Mouse (Mus musculus) G1E-ER4 (cell line): ENCODE data around the gene Rab3gap2. TPM values are rescaled to one million over a fixed set of nuclear protein-coding genes. Genes with fewer than 3 reads are reported as not detected.

Source experiments
- GATA1 ChIP-seq: IDR thresholded peaks from one replicate; pipeline ENCODE4 v1.8.0; 2012; ENCODE audit warnings: low read length, inconsistent platforms
- polyA plus RNA-seq: library from polyadenylated mRNA; stranded (reverse); fragments of >175 nt; gene quantifications from 2 replicates; pipeline ENCODE4 v1.2.3, GENCODE M21; 2012

Rab3gap2 gene
- polyA plus RNA-seq = 7.2 and 9.1 TPM in 2 replicates

GRCm38 (mm10) chr1:185203909-185204661, at the start of gene Rab3gap2:
Gene Rab3gap2 (plus strand): TSS chr1:185204117.
- TF ChIP-seq GATA1 = no peak

DNA sequence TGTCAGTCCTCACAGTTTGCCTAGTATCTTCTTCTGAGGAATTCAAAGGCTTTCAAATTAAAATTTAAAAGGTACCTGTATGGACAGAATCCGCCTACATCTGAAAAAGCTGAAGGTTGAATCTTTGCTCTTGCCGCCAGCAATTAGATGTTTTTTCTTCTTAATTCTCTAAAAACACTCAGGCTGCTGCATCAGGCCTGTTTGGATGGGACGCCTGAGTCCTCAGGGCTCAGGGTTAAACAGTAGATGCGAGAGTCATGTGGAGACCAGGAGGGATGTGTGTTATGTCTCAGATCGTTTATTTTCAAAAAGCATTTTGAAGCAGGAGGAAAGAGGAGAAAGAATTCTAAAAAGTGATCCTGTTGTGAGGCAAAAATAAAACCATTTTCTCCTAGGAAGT, 30.3 kb upstream of the Rab3gap2 start:
- TF ChIP-seq GATA1 = no peak

DNA sequence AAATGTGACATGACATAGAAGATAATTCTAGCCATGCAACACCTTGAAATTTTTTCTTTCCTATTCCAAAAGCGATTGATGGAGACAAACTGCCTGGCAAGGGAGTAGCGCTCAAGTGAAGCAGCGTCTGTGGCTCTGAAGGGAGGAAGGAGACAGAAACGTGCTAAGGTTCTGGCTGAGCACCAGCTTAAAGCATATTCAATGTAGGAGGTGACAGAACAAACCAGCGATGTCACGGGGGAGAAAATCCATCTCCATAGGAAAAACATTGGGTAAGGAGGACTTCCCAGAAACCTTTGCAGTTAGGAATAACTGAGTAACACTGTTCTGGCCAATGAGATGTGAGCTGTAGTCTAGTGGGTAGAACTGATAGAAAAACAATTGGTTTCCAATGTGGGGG, 26.1 kb upstream of the Rab3gap2 start:
- TF ChIP-seq GATA1 = no peak

GRCm38 (mm10) chr1:185183591-185184330, 20.2 kb upstream of the Rab3gap2 start:
- no peak for TF ChIP-seq GATA1

DNA sequence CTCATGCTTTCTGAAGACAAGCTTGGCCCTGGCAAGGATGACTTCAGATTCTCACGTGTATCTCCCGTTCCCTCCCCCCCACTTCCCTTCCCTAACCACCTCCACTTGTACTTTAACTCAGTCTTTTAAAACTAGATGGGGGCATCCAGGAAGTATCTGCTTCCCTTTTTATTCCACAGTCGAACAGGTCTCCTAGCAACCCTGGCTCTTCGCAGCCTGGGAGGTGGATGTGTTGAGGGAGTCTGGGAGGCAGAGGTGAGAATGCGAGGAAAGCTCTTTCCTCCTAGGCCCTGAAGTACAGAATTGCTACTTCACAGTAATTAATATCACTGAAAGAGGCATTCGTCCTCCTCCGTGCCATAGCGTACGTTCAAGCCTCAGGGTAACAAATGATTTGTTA, 18.4 kb upstream of the Rab3gap2 start:
- TF ChIP-seq GATA1 = no peak

DNA sequence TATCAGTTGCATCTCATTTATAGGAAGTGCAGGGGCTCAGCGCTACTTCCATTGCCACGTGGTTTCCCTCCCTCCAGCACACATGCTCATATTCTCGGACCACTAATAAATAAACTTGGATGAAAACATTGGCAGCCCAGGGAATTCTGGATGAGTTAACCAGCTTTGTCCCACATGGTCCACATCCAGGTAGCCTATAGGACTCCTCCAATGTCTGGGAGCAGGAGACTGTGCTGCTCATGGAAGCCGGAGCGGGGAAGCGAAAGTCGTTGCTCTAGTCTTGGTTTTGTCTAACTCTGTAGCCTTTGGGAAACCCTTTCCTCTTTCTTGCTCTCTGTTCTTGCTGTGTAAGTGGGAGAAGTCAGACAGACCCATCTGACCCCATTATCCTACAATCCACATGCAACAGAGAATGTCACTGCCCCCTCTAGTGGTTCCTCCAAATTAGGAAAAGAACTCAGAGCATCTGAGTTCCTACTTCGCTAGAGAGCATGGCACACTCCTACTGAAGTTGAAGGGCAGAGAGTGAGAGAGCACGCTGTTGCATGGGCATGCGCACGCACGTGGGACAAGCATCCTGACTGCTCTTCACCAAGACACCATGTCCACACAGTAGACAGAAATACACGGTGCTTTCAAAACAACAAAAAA, 16.7 kb upstream of the Rab3gap2 start:
- TF ChIP-seq GATA1 = no peak

- TF ChIP-seq GATA1 = no peak
Measured at GRCm38 (mm10) chr1:185189901-185190300, 14.0 kb upstream of the Rab3gap2 start.

GRCm38 (mm10) chr1:185192087-185192486, 11.8 kb upstream of the Rab3gap2 start:
- no peak for TF ChIP-seq GATA1

- no peak for TF ChIP-seq GATA1
Measured at GRCm38 (mm10) chr1:185193509-185193908, 10.4 kb upstream of the Rab3gap2 start.

DNA sequence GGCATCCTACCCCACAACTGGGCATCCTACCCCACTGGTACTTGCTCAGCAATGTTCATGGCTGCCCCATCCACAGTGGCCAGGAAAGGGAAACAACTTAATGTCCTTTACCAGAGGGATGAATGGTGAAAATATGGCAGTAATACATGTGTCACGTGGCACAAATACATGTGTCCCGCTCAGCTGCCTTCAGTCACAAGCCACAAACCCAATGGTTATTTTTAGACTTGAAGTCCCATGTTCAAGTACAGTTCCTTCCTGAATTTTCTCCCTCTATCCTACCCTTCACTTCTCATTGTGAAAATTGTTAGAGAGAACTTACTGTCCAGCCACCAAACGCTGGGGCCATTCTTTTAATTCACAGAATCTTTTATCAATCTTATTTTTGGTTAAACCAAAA, 7.6 kb upstream of the Rab3gap2 start:
- no peak for TF ChIP-seq GATA1

DNA sequence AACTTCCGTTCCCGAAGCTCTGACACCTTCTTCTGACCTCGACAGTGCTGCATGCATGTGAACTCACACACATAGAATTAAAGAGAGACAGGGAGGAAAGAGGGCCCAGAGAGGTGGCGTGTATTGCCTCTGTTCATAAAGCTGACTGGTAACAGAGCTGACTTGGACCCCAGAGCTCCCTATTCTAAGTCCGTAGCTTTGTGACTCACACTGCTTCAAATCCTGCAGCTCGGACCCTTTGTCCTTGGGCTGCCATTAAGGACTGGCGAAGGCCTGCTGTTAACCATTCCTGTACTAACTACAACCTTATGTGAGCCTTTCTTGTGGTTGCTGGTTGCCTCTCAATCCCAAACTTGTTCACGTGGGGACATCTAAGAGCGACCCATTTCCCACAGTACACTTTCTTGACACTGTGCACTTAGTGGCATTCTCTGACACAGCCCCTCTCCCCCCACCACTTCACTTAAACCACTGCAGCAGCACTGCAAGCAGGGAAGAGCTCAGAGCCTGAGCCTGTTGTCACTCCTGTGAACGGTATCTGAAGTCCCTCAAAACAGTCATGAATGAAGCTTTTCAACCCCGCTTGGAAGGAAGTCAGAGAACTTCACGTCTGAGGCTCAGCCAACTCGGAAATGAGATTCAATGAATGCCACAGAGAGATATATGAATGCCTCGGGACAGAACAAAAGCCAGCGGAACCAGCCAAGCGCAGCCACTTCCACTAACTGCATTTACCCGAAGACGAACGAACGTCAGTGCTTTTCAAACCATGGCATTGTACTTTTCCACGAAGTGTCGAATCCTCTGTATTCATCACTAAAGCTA, 3.1 kb upstream of the Rab3gap2 start:
- no peak for TF ChIP-seq GATA1

DNA sequence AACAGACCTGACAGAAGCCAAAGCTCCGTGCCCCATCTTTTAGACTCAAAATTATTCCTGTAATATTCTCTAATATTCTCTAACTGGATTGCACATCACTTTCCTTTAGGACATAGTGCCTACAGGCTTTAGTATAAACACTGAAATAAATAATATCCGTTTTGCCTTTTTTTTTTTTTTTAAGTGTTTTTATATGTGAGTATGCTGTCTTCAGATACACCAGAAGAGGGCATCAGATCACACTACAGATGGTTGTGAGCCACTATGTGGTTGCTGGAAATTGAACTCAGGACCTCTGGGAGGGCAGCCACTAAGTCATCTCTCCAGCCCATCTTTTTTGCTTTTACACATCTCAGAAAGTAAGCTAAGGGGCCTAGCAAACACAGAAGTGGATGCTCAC, 1.9 kb upstream of the Rab3gap2 start:
- no peak for TF ChIP-seq GATA1

DNA sequence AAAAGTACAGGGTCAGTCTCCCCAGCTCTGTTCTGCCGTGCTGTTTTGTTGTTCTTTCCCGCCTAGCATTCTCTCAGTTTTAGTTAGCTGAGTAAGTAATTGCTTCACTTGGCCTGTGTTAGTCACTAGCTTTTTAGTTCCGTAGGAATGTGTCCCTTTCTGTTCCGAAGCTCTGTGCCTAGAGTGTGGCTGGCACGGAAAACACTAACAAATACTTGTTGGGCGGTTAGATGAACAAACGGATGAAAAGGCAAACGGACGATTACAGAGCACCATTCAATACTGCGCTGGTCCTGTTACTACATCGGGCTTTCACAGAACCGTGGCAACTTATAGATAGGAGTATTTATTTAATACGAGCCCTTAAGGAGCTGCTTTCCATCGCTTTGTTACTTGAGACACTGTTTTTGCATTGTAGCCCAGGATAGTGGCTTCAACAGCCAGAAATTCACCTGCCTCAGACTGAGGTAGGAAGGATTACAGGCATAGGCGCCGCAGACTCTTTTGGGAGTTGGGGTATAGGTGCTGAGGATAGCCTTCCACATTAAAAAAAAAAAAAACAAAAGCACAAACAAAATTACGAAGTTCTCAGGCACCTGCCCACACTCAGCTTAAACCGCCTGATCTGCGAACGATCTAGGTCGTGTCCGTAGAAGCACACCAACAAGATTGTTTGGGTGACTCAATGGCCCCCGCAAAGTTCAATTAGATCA, 565 bp upstream of the Rab3gap2 start:
- TF ChIP-seq GATA1 = no peak

DNA sequence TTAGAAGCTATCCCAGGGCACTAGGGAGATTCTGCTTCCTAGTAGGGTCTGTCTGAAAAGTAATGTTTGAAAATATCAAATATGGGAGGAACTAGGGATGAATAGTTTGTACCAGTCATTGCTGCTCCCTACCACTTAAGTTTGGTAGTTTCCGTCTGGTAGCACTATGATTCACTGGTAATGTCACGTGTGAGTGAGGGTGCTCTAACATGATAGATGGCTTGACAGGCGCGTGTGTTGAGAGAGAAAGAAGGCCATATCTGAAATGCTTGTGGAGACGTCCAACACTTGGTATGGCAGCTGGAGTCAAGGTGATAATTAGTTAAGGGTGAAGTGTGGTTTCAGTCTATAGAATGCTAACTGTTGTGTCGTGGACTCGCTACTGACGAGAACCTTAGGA, 1.2 kb downstream of the Rab3gap2 start:
- no peak for TF ChIP-seq GATA1
